Mouse (Mus musculus): ENCODE results near the gene Ecm1.

DNA sequence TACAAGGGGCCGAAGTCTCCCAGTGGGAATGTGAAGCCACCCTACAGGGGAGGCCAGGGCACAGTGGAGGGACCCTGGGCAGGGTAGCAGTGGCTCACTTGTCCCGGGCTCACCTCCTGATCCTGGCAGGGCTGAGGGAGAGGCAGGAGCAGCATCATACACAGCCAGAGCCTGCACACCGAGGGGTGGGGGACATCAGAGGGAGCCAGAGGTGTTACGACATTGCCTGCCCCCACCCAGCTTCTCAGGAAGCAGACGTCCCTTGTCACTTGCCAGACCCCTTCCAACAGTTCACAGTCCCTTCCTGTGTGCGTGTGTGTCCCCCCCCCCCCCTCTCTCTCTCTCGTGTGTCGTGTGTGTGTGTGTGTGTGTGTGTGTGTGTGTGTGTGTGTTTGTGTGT lies 54.5 kb downstream of the Ecm1 start:
- TF ChIP-seq EP300 (IDR thresholded peaks at IDR 0.05; ENCODE audit: low read depth): no peak
- TF ChIP-seq CTCF (IDR thresholded peaks at IDR 0.05; ENCODE audit: low read depth): no peak

Data from heart, postnatal 0 days (tissue).